Mouse (Mus musculus): ENCODE measurements around the gene Zdhhc14.

Gene Zdhhc14

GRCm38 (mm10) chr17:5504969-5505368 lies 12.6 kb downstream of the Zdhhc14 start:
- no peak for DNase-seq (ENCODE audit: low spot score)

GRCm38 (mm10) chr17:5506553-5506952 lies 14.2 kb downstream of the Zdhhc14 start:
- no peak for DNase-seq (ENCODE audit: low spot score)

- DNase-seq (ENCODE audit: low spot score) = no peak
Measured at GRCm38 (mm10) chr17:5506988-5507387, 14.6 kb downstream of the Zdhhc14 start.

- no peak for DNase-seq (ENCODE audit: low spot score)
Measured at GRCm38 (mm10) chr17:5508030-5508429, 15.7 kb downstream of the Zdhhc14 start.

- no peak for DNase-seq (ENCODE audit: low spot score)
Measured at GRCm38 (mm10) chr17:5510564-5510963, 18.2 kb downstream of the Zdhhc14 start.

GRCm38 (mm10) chr17:5511724-5512123 lies 19.4 kb downstream of the Zdhhc14 start:
- no peak for DNase-seq (ENCODE audit: low spot score)

- DNase-seq (ENCODE audit: low spot score) = no peak
Measured at GRCm38 (mm10) chr17:5519466-5519865, 27.1 kb downstream of the Zdhhc14 start.

- DNase-seq (ENCODE audit: low spot score) = no peak
Measured at GRCm38 (mm10) chr17:5519910-5520592, 27.7 kb downstream of the Zdhhc14 start.

- DNase-seq (ENCODE audit: low spot score) = no peak
Measured at GRCm38 (mm10) chr17:5521532-5521931, 29.2 kb downstream of the Zdhhc14 start.

GRCm38 (mm10) chr17:5529552-5529951 lies 37.2 kb downstream of the Zdhhc14 start:
- no peak for DNase-seq (ENCODE audit: low spot score)

GRCm38 (mm10) chr17:5532816-5533215 lies 40.5 kb downstream of the Zdhhc14 start:
- no peak for DNase-seq (ENCODE audit: low spot score)

GRCm38 (mm10) chr17:5535357-5535756 lies 43.0 kb downstream of the Zdhhc14 start:
- no peak for DNase-seq (ENCODE audit: low spot score)

GRCm38 (mm10) chr17:5536259-5537094 lies 44.1 kb downstream of the Zdhhc14 start:
- no peak for DNase-seq (ENCODE audit: low spot score)

- DNase-seq (ENCODE audit: low spot score) = no peak
Measured at GRCm38 (mm10) chr17:5537095-5537575, 44.8 kb downstream of the Zdhhc14 start.

- DNase-seq (ENCODE audit: low spot score) = no peak
Measured at GRCm38 (mm10) chr17:5542177-5542576, 49.8 kb downstream of the Zdhhc14 start.

GRCm38 (mm10) chr17:5544065-5544464 lies 51.7 kb downstream of the Zdhhc14 start:
- DNase-seq (ENCODE audit: low spot score) = no peak

GRCm38 (mm10) chr17:5545065-5545464 lies 52.7 kb downstream of the Zdhhc14 start:
- no peak for DNase-seq (ENCODE audit: low spot score)

- DNase-seq (ENCODE audit: low spot score) = no peak
Measured at GRCm38 (mm10) chr17:5548546-5548945, 56.2 kb downstream of the Zdhhc14 start.

- DNase-seq (ENCODE audit: low spot score) = no peak
Measured at GRCm38 (mm10) chr17:5549460-5549859, 57.1 kb downstream of the Zdhhc14 start.

- no peak for DNase-seq (ENCODE audit: low spot score)
Measured at GRCm38 (mm10) chr17:5550444-5550843, 58.1 kb downstream of the Zdhhc14 start.

GRCm38 (mm10) chr17:5551136-5551535 lies 58.8 kb downstream of the Zdhhc14 start:
- no peak for DNase-seq (ENCODE audit: low spot score)

- no peak for DNase-seq (ENCODE audit: low spot score)
Measured at GRCm38 (mm10) chr17:5552036-5552760, 59.8 kb downstream of the Zdhhc14 start.

- DNase-seq (ENCODE audit: low spot score) = no peak
Measured at GRCm38 (mm10) chr17:5553556-5553955, 61.2 kb downstream of the Zdhhc14 start.
